Mouse (Mus musculus) megakaryocyte-erythroid progenitor cell, adult 5-6 weeks (primary cell): ENCODE measurements at regions not wholly inside any gene's neighbourhood (a gene's known extent, or its start where the extent isn't known, plus 50 kb on each side); places are given as distances from the start of the nearest gene placed in this dataset.

Experiments used
- ATAC-seq: replicated peaks from 2 replicates; pipeline ENCODE4 v1.8.0; 2016; ENCODE audit warnings: mild to moderate bottlenecking, inconsistent platforms; ENCODE audit not compliant: severe bottlenecking, poor library complexity, low FRiP score, low TSS enrichment

- no peak for ATAC-seq
These were observed 2286.9 kb upstream of the Gm7489 start for GRCm38 (mm10) chr15:51597841-51598240.

GRCm38 (mm10) chr15:51601128-51601855 is 2283.4 kb upstream of the Gm7489 start:
- ATAC-seq, result no peak

GRCm38 (mm10) chr15:51621455-51621854 is 2263.3 kb upstream of the Gm7489 start:
- no peak for ATAC-seq

GRCm38 (mm10) chr15:51627463-51627862 is 2257.2 kb upstream of the Gm7489 start:
- no peak for ATAC-seq

GRCm38 (mm10) chr15:51628518-51628917 is 2256.2 kb upstream of the Gm7489 start:
- no peak for ATAC-seq

- no peak for ATAC-seq
These were observed 2252.8 kb upstream of the Gm7489 start for GRCm38 (mm10) chr15:51631881-51632280.

GRCm38 (mm10) chr15:51633068-51633467 is 2251.6 kb upstream of the Gm7489 start:
- ATAC-seq, result no peak

- ATAC-seq, result no peak
These were observed 2250.0 kb upstream of the Gm7489 start for GRCm38 (mm10) chr15:51634726-51635125.

- ATAC-seq, result no peak
These were observed 2249.4 kb upstream of the Gm7489 start for GRCm38 (mm10) chr15:51635129-51635920.

- no peak for ATAC-seq
These were observed 2247.1 kb upstream of the Gm7489 start for GRCm38 (mm10) chr15:51637570-51637969.

- ATAC-seq, result no peak
These were observed 2240.9 kb upstream of the Gm7489 start for GRCm38 (mm10) chr15:51643772-51644311.

- no peak for ATAC-seq
These were observed 2238.4 kb upstream of the Gm7489 start for GRCm38 (mm10) chr15:51646304-51646703.

GRCm38 (mm10) chr15:51652497-51652896 is 2232.2 kb upstream of the Gm7489 start:
- ATAC-seq, result no peak

GRCm38 (mm10) chr15:51657621-51658020 is 2227.1 kb upstream of the Gm7489 start:
- ATAC-seq, result no peak

GRCm38 (mm10) chr15:51668340-51668739 is 2216.4 kb upstream of the Gm7489 start:
- no peak for ATAC-seq

GRCm38 (mm10) chr15:51671667-51672372 is 2212.9 kb upstream of the Gm7489 start:
- no peak for ATAC-seq

- ATAC-seq, result no peak
These were observed 2211.2 kb upstream of the Gm7489 start for GRCm38 (mm10) chr15:51673483-51673882.

- ATAC-seq, result no peak
These were observed 2209.4 kb upstream of the Gm7489 start for GRCm38 (mm10) chr15:51675291-51675690.

GRCm38 (mm10) chr15:51676694-51677093 is 2208.0 kb upstream of the Gm7489 start:
- ATAC-seq, result no peak

- no peak for ATAC-seq
These were observed 2207.4 kb upstream of the Gm7489 start for GRCm38 (mm10) chr15:51677266-51677665.
